Mouse (Mus musculus): ENCODE data around the gene Atp2a1.

The Atp2a1 gene

GRCm38 (mm10) chr7:126455242-126455641 lies 7.7 kb downstream of the Atp2a1 start:
- in situ Hi-C loops (cut with MboI; ENCODE audit: low sequenced_read_pairs) = no loop called here

- in situ Hi-C loops (cut with MboI; ENCODE audit: low sequenced_read_pairs) = no loop called here
Observed at GRCm38 (mm10) chr7:126453861-126454260, 9.0 kb downstream of the Atp2a1 start.

- in situ Hi-C loops (cut with MboI; ENCODE audit: low sequenced_read_pairs) = no loop called here
Observed at GRCm38 (mm10) chr7:126452244-126452643, 10.7 kb downstream of the Atp2a1 start.

- in situ Hi-C loops (cut with MboI; ENCODE audit: low sequenced_read_pairs) = no loop called here
Observed at GRCm38 (mm10) chr7:126450641-126451040, 12.3 kb downstream of the Atp2a1 start.

- in situ Hi-C loops (cut with MboI; ENCODE audit: low sequenced_read_pairs) = no loop called here
Observed at GRCm38 (mm10) chr7:126449991-126450390, 12.9 kb downstream of the Atp2a1 start.

- in situ Hi-C loops (cut with MboI; ENCODE audit: low sequenced_read_pairs) = no loop called here
Observed at GRCm38 (mm10) chr7:126448481-126448880, 14.4 kb downstream of the Atp2a1 start.

GRCm38 (mm10) chr7:126446217-126446616 lies 16.7 kb downstream of the Atp2a1 start:
- in situ Hi-C loops (cut with MboI; ENCODE audit: low sequenced_read_pairs) = no loop called here

GRCm38 (mm10) chr7:126445104-126445815 lies 17.6 kb downstream of the Atp2a1 start:
- in situ Hi-C loops (cut with MboI; ENCODE audit: low sequenced_read_pairs) = no loop called here

- in situ Hi-C loops (cut with MboI; ENCODE audit: low sequenced_read_pairs) = no loop called here
Observed at GRCm38 (mm10) chr7:126444536-126444935, 18.4 kb downstream of the Atp2a1 start.

- in situ Hi-C loops (cut with MboI; ENCODE audit: low sequenced_read_pairs) = no loop called here
Observed at GRCm38 (mm10) chr7:126443997-126444396, 18.9 kb downstream of the Atp2a1 start.

GRCm38 (mm10) chr7:126440134-126440533 lies 22.8 kb downstream of the Atp2a1 start:
- in situ Hi-C loops (cut with MboI; ENCODE audit: low sequenced_read_pairs) = no loop called here

GRCm38 (mm10) chr7:126436851-126437250 lies 26.1 kb downstream of the Atp2a1 start:
- in situ Hi-C loops (cut with MboI; ENCODE audit: low sequenced_read_pairs) = no loop called here

GRCm38 (mm10) chr7:126435801-126436200 lies 27.1 kb downstream of the Atp2a1 start:
- in situ Hi-C loops (cut with MboI; ENCODE audit: low sequenced_read_pairs) = no loop called here

- in situ Hi-C loops (cut with MboI; ENCODE audit: low sequenced_read_pairs) = no loop called here
Observed at GRCm38 (mm10) chr7:126434726-126435125, 28.2 kb downstream of the Atp2a1 start.

- in situ Hi-C loops (cut with MboI; ENCODE audit: low sequenced_read_pairs) = no loop called here
Observed at GRCm38 (mm10) chr7:126430167-126430566, 32.7 kb downstream of the Atp2a1 start.

- in situ Hi-C loops (cut with MboI; ENCODE audit: low sequenced_read_pairs) = no loop called here
Observed at GRCm38 (mm10) chr7:126429503-126429898, 33.4 kb downstream of the Atp2a1 start.

- in situ Hi-C loops (cut with MboI; ENCODE audit: low sequenced_read_pairs) = no loop called here
Observed at GRCm38 (mm10) chr7:126428631-126429502, 34.0 kb downstream of the Atp2a1 start, which contains the start of gene Rabep2. Rabep2 (plus strand) TSS chr7:126428759.

- in situ Hi-C loops (cut with MboI; ENCODE audit: low sequenced_read_pairs) = no loop called here
Observed at GRCm38 (mm10) chr7:126428154-126428553, 34.8 kb downstream of the Atp2a1 start.

- in situ Hi-C loops (cut with MboI; ENCODE audit: low sequenced_read_pairs) = no loop called here
Observed at GRCm38 (mm10) chr7:126427323-126427860, 35.5 kb downstream of the Atp2a1 start.

GRCm38 (mm10) chr7:126424161-126424560 lies 38.7 kb downstream of the Atp2a1 start:
- in situ Hi-C loops (cut with MboI; ENCODE audit: low sequenced_read_pairs) = no loop called here

GRCm38 (mm10) chr7:126421756-126422155 lies 41.2 kb downstream of the Atp2a1 start:
- in situ Hi-C loops (cut with MboI; ENCODE audit: low sequenced_read_pairs) = no loop called here

GRCm38 (mm10) chr7:126418496-126418895 lies 44.4 kb downstream of the Atp2a1 start:
- in situ Hi-C loops (cut with MboI; ENCODE audit: low sequenced_read_pairs) = no loop called here

All from CH12F3 (cell line).